Mouse (Mus musculus) bone marrow, adult 2 months (tissue): ENCODE data around the gene Olfr10. TPM values are rescaled to one million over a fixed set of nuclear protein-coding genes. Genes with fewer than 3 reads are reported as not detected.

Experiments
- H3K27ac ChIP-seq: fragments of 200-500 bp; 2 replicates; pipeline ENCODE4 v1.5.1; 2012; ENCODE audit warnings: low read depth, mild to moderate bottlenecking, control low read depth, inconsistent platforms, low read length; ENCODE audit not compliant: control insufficient read depth, poor library complexity, insufficient read depth
- H3K4me1 ChIP-seq: fragments of 200-500 bp; 2 replicates; pipeline ENCODE4 v1.6.1; 2011; ENCODE audit warnings: low read length; ENCODE audit not compliant: control insufficient read depth, insufficient read depth
- H3K4me3 ChIP-seq: fragments of 200-500 bp; replicated peaks from 2 replicates; pipeline ENCODE3; 2011; ENCODE audit warnings: mild to moderate bottlenecking, low read depth, low read length, control low read depth; ENCODE audit not compliant: control insufficient read depth
- CTCF ChIP-seq: fragments of 200-500 bp; IDR thresholded peaks from 2 replicates; pipeline ENCODE4 v1.5.1; 2011; ENCODE audit warnings: low read length, control low read depth; ENCODE audit not compliant: control insufficient read depth, insufficient read depth
- POLR2A ChIP-seq: fragments of 200-500 bp; IDR thresholded peaks from 2 replicates; pipeline ENCODE4 v1.6.1; 2011; ENCODE audit warnings: low read depth, mild to moderate bottlenecking, control low read depth, low read length, borderline replicate concordance; ENCODE audit not compliant: control insufficient read depth
- WGBS: fragments of 180-500 bp; shearing (Covaris S2); methylation state at CpG from one replicate; pipeline ENCODE4 v1.1.7; 2018; 5-methylcytosine and 5-hydroxymethylcytosine counted together
- polyA plus RNA-seq: library from polyadenylated mRNA; stranded (reverse); fragments of >200 nt; gene quantifications from 2 replicates; pipeline ENCODE4 v1.2.4, GENCODE M21; 2011; ENCODE audit warnings: low replicate concordance; ENCODE audit not compliant: missing spikeins, insufficient read depth, insufficient read length

The Olfr10 gene
- polyA plus RNA-seq, result not detected in 2 replicates

DNA sequence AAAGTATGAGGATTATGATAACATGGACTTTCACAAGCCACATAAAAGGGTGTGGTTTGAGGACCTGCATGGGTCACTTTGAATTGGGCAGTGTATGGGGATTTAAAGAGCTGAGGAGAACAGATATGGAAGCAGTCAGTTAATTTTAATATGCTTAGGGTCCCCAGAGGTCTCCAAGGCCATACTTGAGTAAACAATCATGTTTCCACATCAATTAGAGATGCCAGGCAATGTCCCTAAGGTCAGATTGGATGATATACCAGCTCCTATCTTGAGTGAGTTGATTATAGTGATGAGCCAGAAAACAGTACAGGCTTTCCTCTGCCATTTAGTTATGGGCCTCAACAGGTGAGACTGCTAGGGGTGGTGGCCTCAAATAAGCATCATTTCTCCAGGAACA is at the start of gene Olfr10:
Gene Olfr10, plus strand, starts transcription at position 301 of the 400 bp plus-strand sequence.
- Histone ChIP-seq H3K4me3 (no peak within 1 kb of the TSS), H3K4me1 (no peaks in the 10 kb centered on the region), H3K27ac (no peak within 1 kb of the TSS)
- TF ChIP-seq CTCF, result no peak
- no peak for TF ChIP-seq POLR2A

GRCm38 (mm10) chr11:49259296-49259695 is 45.2 kb upstream of the Olfr10 start:
- H3K4me1 ChIP-seq, result peaks cover 1% of the 10 kb centered on the region; the same call in 1 of the 2 replicates
- H3K27ac ChIP-seq, result no peak overlapping the region
- 86% methylated on average over 2 of the region's 2 CpGs for WGBS
- TF ChIP-seq CTCF, result no peak
- no peak for TF ChIP-seq POLR2A
- H3K4me3 ChIP-seq, result no peak overlapping the region

GRCm38 (mm10) chr11:49259829-49260228 is 44.7 kb upstream of the Olfr10 start:
- no peak overlapping the region for H3K27ac ChIP-seq
- no peak overlapping the region for H3K4me3 ChIP-seq
- TF ChIP-seq CTCF, result no peak
- no peak for TF ChIP-seq POLR2A
- WGBS, result 5% methylated on average over 1 of the region's 1 CpGs
- H3K4me1 ChIP-seq, result peaks cover 1% of the 10 kb centered on the region; the same call in 1 of the 2 replicates

DNA sequence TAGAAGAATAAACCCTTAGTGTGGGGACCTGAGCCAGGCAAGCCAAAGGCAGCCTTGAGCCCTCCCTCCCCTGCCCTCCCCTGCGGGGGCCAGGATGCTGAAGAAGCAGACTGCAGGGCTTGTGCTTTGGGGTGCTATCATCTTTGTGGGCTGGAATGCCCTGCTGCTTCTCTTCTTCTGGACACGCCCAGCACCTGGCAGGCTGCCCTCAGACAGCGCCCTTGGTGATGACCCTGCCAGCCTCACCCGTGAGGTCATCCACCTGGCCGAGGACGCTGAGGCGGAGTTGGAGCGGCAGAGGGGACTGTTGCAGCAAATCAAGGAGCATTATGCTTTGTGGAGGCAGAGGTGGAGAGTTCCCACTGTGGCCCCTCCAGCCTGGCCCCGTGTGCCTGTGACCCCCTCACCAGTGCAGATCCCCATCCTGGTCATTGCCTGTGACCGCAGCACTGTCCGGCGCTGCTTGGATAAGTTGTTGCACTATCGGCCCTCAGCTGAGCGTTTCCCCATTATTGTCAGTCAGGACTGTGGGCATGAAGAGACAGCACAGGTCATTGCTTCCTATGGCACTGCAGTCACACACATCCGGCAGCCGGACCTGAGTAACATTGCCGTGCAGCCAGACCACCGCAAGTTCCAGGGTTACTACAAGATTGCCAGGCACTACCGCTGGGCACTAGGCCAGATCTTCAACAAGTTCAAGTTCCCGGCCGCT is 43.8 kb upstream of the Olfr10 start:
- TF ChIP-seq CTCF (no peak), POLR2A (no peak)
- Histone ChIP-seq H3K27ac (no peak overlapping the region), H3K4me3 (no peak overlapping the region), H3K4me1 (no peaks in the 10 kb centered on the region; the same call in 1 of the 2 replicates)
- WGBS, result 87% methylated on average over 21 of the region's 21 CpGs

DNA sequence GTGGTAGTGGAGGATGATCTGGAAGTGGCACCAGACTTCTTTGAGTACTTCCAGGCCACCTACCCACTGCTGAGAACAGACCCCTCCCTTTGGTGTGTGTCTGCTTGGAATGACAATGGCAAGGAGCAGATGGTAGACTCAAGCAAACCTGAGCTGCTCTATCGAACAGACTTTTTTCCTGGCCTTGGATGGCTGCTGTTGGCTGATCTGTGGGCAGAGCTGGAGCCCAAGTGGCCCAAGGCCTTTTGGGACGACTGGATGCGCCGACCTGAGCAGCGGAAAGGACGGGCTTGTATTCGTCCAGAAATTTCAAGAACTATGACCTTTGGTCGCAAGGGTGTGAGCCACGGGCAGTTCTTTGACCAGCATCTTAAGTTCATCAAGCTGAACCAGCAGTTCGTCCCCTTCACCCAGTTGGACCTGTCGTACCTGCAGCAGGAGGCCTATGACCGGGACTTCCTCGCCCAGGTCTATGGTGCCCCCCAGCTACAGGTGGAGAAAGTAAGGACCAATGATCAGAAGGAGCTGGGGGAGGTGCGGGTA is 43.2 kb upstream of the Olfr10 start:
- Histone ChIP-seq H3K4me3 (no peak overlapping the region), H3K4me1 (no peaks in the 10 kb centered on the region; the same call in 1 of the 2 replicates), H3K27ac (no peak overlapping the region)
- WGBS, result 92% methylated on average over 14 of the region's 14 CpGs
- no peak for TF ChIP-seq POLR2A
- TF ChIP-seq CTCF, result no peak

- 93% methylated on average over 5 of the region's 5 CpGs for WGBS
Observed at GRCm38 (mm10) chr11:49262286-49262685, 42.3 kb upstream of the Olfr10 start.

GRCm38 (mm10) chr11:49263149-49263548 is 41.4 kb upstream of the Olfr10 start:
- TF ChIP-seq POLR2A (no peak), CTCF (no peak)
- WGBS, result 82% methylated on average over 6 of the region's 6 CpGs
- H3K4me1 ChIP-seq, result no peaks in the 10 kb centered on the region; the same call in 1 of the 2 replicates
- no peak overlapping the region for H3K27ac ChIP-seq
- no peak overlapping the region for H3K4me3 ChIP-seq

More at GRCm38 (mm10) chr11:49262286-49262685, 42.3 kb upstream of the Olfr10 start:
- no peak for TF ChIP-seq POLR2A
- no peak for TF ChIP-seq CTCF
- no peaks in the 10 kb centered on the region; the same call in 1 of the 2 replicates for H3K4me1 ChIP-seq
- no peak overlapping the region for H3K27ac ChIP-seq
- no peak overlapping the region for H3K4me3 ChIP-seq

DNA sequence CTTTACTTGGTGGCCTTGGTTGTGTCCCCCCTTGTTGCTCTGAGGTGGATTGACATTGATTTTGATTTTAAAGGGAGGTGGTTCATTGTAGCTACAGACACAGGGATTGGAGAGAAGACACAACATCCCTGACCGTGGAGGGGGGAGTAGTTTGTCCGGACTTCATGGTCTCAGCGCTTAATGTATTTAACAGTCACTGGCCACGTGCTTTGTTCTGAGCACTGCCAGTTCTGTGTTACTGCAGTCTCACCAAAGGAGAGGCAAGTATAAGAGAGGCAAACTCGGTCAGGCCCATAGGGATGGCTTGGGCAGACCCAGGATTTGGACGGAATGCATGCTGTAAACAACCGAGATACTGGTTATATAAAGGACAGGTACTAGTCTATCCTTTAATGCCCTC is 40.5 kb upstream of the Olfr10 start:
- Histone ChIP-seq H3K4me3 (no peak overlapping the region), H3K27ac (no peak overlapping the region), H3K4me1 (no peaks in the 10 kb centered on the region; the same call in 1 of the 2 replicates)
- TF ChIP-seq CTCF, result no peak
- TF ChIP-seq POLR2A, result no peak
- 86% methylated on average over 7 of the region's 7 CpGs for WGBS

DNA sequence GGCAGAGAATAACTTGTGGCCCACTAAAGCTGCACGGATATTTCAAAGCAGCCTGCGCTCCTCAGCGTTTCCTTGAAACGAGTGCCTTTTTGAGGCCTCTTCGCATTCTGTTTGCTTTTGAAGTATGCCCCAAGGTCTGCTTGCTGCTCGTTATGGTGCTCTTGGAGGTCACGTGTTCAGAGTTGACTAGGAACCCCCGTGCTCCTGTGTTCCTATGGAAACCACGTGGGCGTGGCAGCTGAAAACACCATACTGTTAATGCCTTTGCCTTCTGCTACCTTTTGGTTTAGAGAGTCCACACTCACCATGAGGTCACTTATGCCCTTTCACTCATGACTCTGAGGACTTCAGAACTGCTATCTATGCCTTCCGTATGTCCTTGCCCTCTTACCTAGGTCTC is 39.9 kb upstream of the Olfr10 start:
- H3K4me1 ChIP-seq, result no peaks in the 10 kb centered on the region; the same call in 1 of the 2 replicates
- no peak overlapping the region for H3K27ac ChIP-seq
- 68% methylated on average over 11 of the region's 11 CpGs for WGBS
- TF ChIP-seq CTCF (no peak), POLR2A (no peak)
- H3K4me3 ChIP-seq, result no peak overlapping the region
